Mouse (Mus musculus): ENCODE measurements at regions not wholly inside any gene's neighbourhood (a gene's known extent, or its start where the extent isn't known, plus 50 kb on each side); places are given as distances from the start of the nearest gene placed in this dataset.

DNA sequence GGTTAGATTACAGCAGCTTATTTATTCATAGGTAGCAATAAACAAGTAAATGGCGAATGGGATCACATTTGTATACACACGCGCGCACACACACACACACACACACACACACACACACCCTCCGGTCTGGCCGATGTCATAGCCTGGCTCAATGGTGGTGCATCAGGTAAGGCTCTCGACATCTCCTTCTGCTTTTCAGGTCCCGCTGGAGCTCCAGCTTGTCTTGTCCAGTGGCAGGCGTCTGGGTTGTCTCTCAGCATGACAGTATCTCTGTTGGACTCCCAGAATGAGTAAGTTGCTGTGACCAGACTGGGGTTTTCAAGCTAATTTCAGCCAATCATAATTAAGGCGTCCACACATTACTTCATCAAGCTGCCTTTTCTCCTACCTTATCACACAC is 131.8 kb downstream of the 1810013L24Rik start:
- Histone ChIP-seq H3K4me1 (ENCODE audit: insufficient read depth, low read depth, low read length) (no peaks in the 10 kb centered on the region), H3K27me3 (ENCODE audit: insufficient read depth, low read length) (no peaks in the 10 kb centered on the region), H3K9me3 (replicated peaks) (no peaks in the 10 kb centered on the region), H3K4me3 (ENCODE audit: low read depth, low read length) (no peak overlapping the region), H3K36me3 (replicated peaks) (no peaks in the 10 kb centered on the region)
- TF ChIP-seq GATA2 (IDR thresholded peaks at IDR 0.05; ENCODE audit: borderline replicate concordance, low read depth, low read length) (no peak), GATA1 (IDR thresholded peaks at IDR 0.05; ENCODE audit: borderline replicate concordance, low read length) (no peak), POLR2AphosphoS5 (IDR thresholded peaks at IDR 0.05; ENCODE audit: insufficient replicate concordance, low read depth, low read length) (no peak), TAL1 (conservative IDR thresholded peaks at IDR 0.05; ENCODE audit: low read depth, low read length) (no peak), CTCF (IDR thresholded peaks at IDR 0.05; ENCODE audit: low read depth, low read length) (no peak)
- ATAC-seq (ENCODE audit: extremely low read depth, insufficient number of reproducible peaks, low FRiP score, poor library complexity, severe bottlenecking) (no peak), DNase-seq (ENCODE audit: low spot score) (no peak)

DNA sequence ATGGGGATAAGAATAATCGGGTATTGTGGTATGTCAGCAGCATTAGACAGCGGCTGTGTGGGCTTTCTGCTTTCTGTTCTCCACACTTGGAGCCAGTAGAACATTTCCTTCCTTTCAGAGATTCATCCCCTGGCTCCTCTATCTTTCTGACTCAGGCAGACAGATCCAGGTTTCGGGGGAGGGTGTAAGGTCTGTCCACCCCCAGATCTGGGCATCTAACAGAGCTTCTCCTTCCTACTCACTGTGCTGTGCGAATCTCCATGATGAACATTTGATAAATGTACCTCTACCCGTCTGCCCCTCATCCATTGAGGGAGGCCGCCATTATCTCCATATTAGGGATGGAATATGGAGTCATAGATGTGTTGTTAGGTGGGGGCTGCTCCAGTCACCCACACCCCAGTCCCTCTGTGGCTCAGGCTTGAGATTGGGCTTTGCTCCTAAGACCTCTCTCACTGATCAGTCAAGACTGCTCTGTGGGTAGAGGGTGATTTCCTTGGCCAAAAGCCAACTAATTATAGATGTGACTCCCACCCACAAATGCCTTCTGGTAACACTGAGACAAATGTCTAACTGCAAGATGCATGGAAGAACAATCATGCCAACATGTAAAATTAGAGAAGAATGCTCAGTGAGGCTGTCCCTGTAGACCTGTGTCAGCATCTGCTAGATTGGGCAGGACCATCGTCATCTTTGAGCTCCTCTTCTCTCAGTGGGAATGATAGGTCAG is 163.8 kb downstream of the 1810013L24Rik start:
- no peak overlapping the region for H3K4me3 ChIP-seq (ENCODE audit: low read depth, low read length)
- no peaks in the 10 kb centered on the region for H3K27me3 ChIP-seq (ENCODE audit: insufficient read depth, low read length)
- H3K9me3 ChIP-seq (replicated peaks) = no peaks in the 10 kb centered on the region
- no peaks in the 10 kb centered on the region for H3K36me3 ChIP-seq (replicated peaks)
- H3K4me1 ChIP-seq (ENCODE audit: insufficient read depth, low read depth, low read length) = no peaks in the 10 kb centered on the region
- ATAC-seq (ENCODE audit: extremely low read depth, insufficient number of reproducible peaks, low FRiP score, poor library complexity, severe bottlenecking) (no peak), DNase-seq (ENCODE audit: low spot score) (no peak)
- TF ChIP-seq CTCF (IDR thresholded peaks at IDR 0.05; ENCODE audit: low read depth, low read length) (no peak), POLR2AphosphoS5 (IDR thresholded peaks at IDR 0.05; ENCODE audit: insufficient replicate concordance, low read depth, low read length) (no peak), GATA1 (IDR thresholded peaks at IDR 0.05; ENCODE audit: borderline replicate concordance, low read length) (no peak), GATA2 (IDR thresholded peaks at IDR 0.05; ENCODE audit: borderline replicate concordance, low read depth, low read length) (no peak), TAL1 (conservative IDR thresholded peaks at IDR 0.05; ENCODE audit: low read depth, low read length) (no peak)

DNA sequence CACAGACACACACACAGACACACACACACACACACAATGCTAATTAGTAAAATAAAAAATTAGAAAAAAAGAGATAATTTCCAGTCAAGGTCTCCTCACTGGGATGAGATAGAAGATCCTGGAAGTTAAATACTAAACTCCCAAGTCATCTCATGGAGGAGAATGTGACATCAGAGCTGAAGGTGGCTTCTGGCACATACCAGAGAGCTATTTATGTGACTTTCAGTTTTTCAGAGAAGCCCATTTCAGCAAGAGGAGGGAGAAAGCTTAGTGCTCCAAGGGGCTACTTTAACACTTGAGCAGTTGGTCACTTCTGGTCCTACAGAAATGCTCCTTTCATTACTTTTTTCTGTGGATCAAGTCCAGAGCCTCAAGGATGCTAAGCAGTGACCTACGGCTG is 164.6 kb downstream of the 1810013L24Rik start:
- no peak for TF ChIP-seq GATA2 (IDR thresholded peaks at IDR 0.05; ENCODE audit: borderline replicate concordance, low read depth, low read length)
- TF ChIP-seq POLR2AphosphoS5 (IDR thresholded peaks at IDR 0.05; ENCODE audit: insufficient replicate concordance, low read depth, low read length) = no peak
- no peak for TF ChIP-seq CTCF (IDR thresholded peaks at IDR 0.05; ENCODE audit: low read depth, low read length)
- no peak for TF ChIP-seq TAL1 (conservative IDR thresholded peaks at IDR 0.05; ENCODE audit: low read depth, low read length)
- no peak for TF ChIP-seq GATA1 (IDR thresholded peaks at IDR 0.05; ENCODE audit: borderline replicate concordance, low read length)
- H3K4me1 ChIP-seq (ENCODE audit: insufficient read depth, low read depth, low read length) = no peaks in the 10 kb centered on the region
- no peaks in the 10 kb centered on the region for H3K9me3 ChIP-seq (replicated peaks)
- no peaks in the 10 kb centered on the region for H3K27me3 ChIP-seq (ENCODE audit: insufficient read depth, low read length)
- H3K4me3 ChIP-seq (ENCODE audit: low read depth, low read length) = no peak overlapping the region
- ATAC-seq (ENCODE audit: extremely low read depth, insufficient number of reproducible peaks, low FRiP score, poor library complexity, severe bottlenecking) = no peak
- DNase-seq (ENCODE audit: low spot score) = no peak
- H3K36me3 ChIP-seq (replicated peaks) = no peaks in the 10 kb centered on the region

DNA sequence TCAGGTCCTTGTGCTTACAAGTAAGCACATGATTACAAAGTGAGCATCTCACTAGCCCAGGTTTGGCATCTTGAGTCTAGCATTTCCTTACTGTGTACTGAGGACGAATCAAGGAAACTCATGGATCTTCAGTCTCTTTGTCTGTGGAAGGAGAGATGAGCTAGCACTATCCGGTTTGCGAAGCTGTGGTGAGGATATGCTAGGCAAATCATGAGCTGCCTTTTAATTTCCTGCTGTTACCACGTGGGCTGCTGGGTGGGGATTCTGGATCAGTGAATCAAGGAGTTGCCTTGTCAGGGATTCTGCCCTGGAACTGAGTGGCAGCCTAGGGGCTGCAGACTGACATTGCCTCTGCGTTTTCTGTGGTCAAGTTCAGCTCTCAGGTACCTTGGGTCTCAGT is 167.3 kb downstream of the 1810013L24Rik start:
- no peak for ATAC-seq (ENCODE audit: extremely low read depth, insufficient number of reproducible peaks, low FRiP score, poor library complexity, severe bottlenecking)
- Histone ChIP-seq H3K36me3 (replicated peaks) (no peaks in the 10 kb centered on the region), H3K9me3 (replicated peaks) (no peaks in the 10 kb centered on the region), H3K27me3 (ENCODE audit: insufficient read depth, low read length) (no peaks in the 10 kb centered on the region), H3K4me3 (ENCODE audit: low read depth, low read length) (no peak overlapping the region), H3K4me1 (ENCODE audit: insufficient read depth, low read depth, low read length) (no peaks in the 10 kb centered on the region)
- no peak for DNase-seq (ENCODE audit: low spot score)
- TF ChIP-seq POLR2AphosphoS5 (IDR thresholded peaks at IDR 0.05; ENCODE audit: insufficient replicate concordance, low read depth, low read length) (no peak), CTCF (IDR thresholded peaks at IDR 0.05; ENCODE audit: low read depth, low read length) (no peak), GATA1 (IDR thresholded peaks at IDR 0.05; ENCODE audit: borderline replicate concordance, low read length) (no peak), TAL1 (conservative IDR thresholded peaks at IDR 0.05; ENCODE audit: low read depth, low read length) (no peak), GATA2 (IDR thresholded peaks at IDR 0.05; ENCODE audit: borderline replicate concordance, low read depth, low read length) (no peak)

DNA sequence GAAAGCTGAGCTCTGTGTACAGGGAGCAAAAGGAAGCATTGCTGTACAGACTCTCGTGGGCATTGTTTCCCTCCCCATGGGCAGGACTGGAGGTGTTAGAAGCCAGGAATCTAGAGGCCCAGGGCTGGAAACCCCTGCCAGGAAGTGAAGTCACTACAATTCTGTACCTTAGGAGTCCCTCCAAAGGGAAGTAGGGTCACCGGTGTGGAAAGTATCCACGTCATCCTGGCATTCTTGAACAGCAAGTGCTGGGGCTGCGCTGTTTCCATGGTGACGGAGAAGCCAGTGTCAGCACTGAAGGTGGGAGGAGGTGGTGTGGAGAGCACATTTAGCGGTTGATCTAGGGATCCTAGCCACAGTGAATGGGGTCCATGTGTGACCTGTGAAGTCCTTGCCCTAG is 174.1 kb downstream of the 1810013L24Rik start:
- Histone ChIP-seq H3K4me1 (ENCODE audit: insufficient read depth, low read depth, low read length) (no peaks in the 10 kb centered on the region), H3K36me3 (replicated peaks) (no peaks in the 10 kb centered on the region), H3K27me3 (ENCODE audit: insufficient read depth, low read length) (peaks cover 2% of the 10 kb centered on the region; the same call in 1 of the 2 replicates), H3K9me3 (replicated peaks) (no peaks in the 10 kb centered on the region), H3K4me3 (ENCODE audit: low read depth, low read length) (no peak overlapping the region)
- DNase-seq (ENCODE audit: low spot score) (no peak), ATAC-seq (ENCODE audit: extremely low read depth, insufficient number of reproducible peaks, low FRiP score, poor library complexity, severe bottlenecking) (no peak)
- TF ChIP-seq TAL1 (conservative IDR thresholded peaks at IDR 0.05; ENCODE audit: low read depth, low read length) (no peak), GATA1 (IDR thresholded peaks at IDR 0.05; ENCODE audit: borderline replicate concordance, low read length) (no peak), GATA2 (IDR thresholded peaks at IDR 0.05; ENCODE audit: borderline replicate concordance, low read depth, low read length) (no peak), CTCF (IDR thresholded peaks at IDR 0.05; ENCODE audit: low read depth, low read length) (no peak), POLR2AphosphoS5 (IDR thresholded peaks at IDR 0.05; ENCODE audit: insufficient replicate concordance, low read depth, low read length) (no peak)

DNA sequence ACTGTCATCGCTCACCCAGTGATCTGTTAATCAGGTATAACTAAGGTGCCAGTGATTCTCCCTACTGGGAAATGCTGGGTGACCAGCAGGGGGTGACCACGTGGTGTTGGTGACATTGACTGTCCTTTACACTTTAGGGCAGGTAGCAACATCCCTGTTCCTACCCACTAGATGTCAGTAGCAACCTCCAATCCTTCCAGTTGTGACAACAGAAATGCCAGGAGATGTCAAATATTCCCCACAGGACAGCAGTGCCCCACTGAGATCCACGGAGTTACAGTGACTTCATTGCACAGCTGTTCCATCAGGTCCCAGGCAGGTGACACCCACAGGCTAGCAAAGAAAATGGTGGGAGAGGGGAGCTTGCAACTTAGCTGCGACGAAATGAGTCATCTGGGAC is 176.0 kb downstream of the 1810013L24Rik start:
- H3K9me3 ChIP-seq (replicated peaks) = no peaks in the 10 kb centered on the region
- TF ChIP-seq GATA2 (IDR thresholded peaks at IDR 0.05; ENCODE audit: borderline replicate concordance, low read depth, low read length) (no peak), POLR2AphosphoS5 (IDR thresholded peaks at IDR 0.05; ENCODE audit: insufficient replicate concordance, low read depth, low read length) (no peak), CTCF (IDR thresholded peaks at IDR 0.05; ENCODE audit: low read depth, low read length) (no peak), TAL1 (conservative IDR thresholded peaks at IDR 0.05; ENCODE audit: low read depth, low read length) (no peak), GATA1 (IDR thresholded peaks at IDR 0.05; ENCODE audit: borderline replicate concordance, low read length) (no peak)
- H3K4me1 ChIP-seq (ENCODE audit: insufficient read depth, low read depth, low read length) = peaks cover 4% of the 10 kb centered on the region
- peaks cover 2% of the 10 kb centered on the region; the same call in 1 of the 2 replicates for H3K27me3 ChIP-seq (ENCODE audit: insufficient read depth, low read length)
- no peaks in the 10 kb centered on the region for H3K36me3 ChIP-seq (replicated peaks)
- no peak for DNase-seq (ENCODE audit: low spot score)
- H3K4me3 ChIP-seq (ENCODE audit: low read depth, low read length) = no peak overlapping the region
- no peak for ATAC-seq (ENCODE audit: extremely low read depth, insufficient number of reproducible peaks, low FRiP score, poor library complexity, severe bottlenecking)
